Mouse (Mus musculus): ENCODE results near the gene Dgki.

DNA sequence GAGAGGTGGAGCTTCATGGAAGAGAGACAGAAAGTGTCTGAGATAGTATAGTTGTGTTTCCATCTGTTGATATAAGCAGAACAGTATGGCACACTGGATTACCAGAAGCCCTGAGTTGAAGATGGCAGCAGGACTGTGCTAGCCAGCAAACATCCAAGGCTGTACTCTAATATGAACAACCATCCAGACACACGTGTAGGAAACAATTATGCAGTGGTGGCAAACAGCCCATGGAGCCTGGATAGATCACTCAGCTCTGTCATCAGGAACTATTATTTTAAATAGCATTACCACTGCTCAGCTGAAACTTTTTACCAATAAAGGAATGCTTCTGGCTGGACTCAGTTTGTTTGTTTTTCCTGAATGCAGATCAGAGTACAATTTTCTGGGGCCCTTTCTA, 327.5 kb downstream of the Dgki start:
- TF ChIP-seq CTCF (IDR thresholded peaks at IDR 0.05; ENCODE audit: low read depth): no peak
- no peak for TF ChIP-seq EP300 (IDR thresholded peaks at IDR 0.05; ENCODE audit: low read depth)

Measured in liver, embryonic 14.5 days (tissue).